Mouse (Mus musculus) ES-E14 (cell line): Measurements from ENCODE around the gene C1d. TPM values are rescaled to one million over a fixed set of nuclear protein-coding genes. Genes with fewer than 3 reads are reported as not detected.

ENCODE experiments used
- DNase-seq: peaks from one replicate; pipeline ENCODE4 v3.0.0-alpha.2; 2013; ENCODE audit warnings: low read depth, low spot score
- H3K27ac ChIP-seq: 2 replicates; pipeline ENCODE4 v1.5.1; 2012; ENCODE audit warnings: low read depth, mild to moderate bottlenecking, low read length, moderate library complexity, mixed read lengths; ENCODE audit not compliant: poor library complexity, insufficient read depth, severe bottlenecking
- H3K36me3 ChIP-seq: 2 replicates; pipeline ENCODE4 v1.6.1; 2012; ENCODE audit warnings: mild to moderate bottlenecking, low read length, moderate library complexity, mixed read lengths; ENCODE audit not compliant: control insufficient read depth, poor library complexity, insufficient read depth, severe bottlenecking
- H3K4me1 ChIP-seq, 2 experiments: fragments of 150-350 bp in 1 of 2; sonication (generic) in 1 of 2; 2 replicates each; pipeline ENCODE4 v1.6.1; 2012; ENCODE audit warnings: low read length in 2 of 2, mild to moderate bottlenecking in 1 of 2, mixed read lengths in 1 of 2; ENCODE audit not compliant: control insufficient read depth in 2 of 2, insufficient read depth in 2 of 2, poor library complexity in 1 of 2
- H3K4me3 ChIP-seq, 2 experiments: fragments of 150-350 bp in 1 of 2; sonication (generic) in 1 of 2; 2 replicates each; pipeline ENCODE4 v1.5.1; 2012; ENCODE audit warnings: low read length in 2 of 2, low read depth in 1 of 2, mild to moderate bottlenecking in 1 of 2, mixed read lengths in 1 of 2; ENCODE audit not compliant: insufficient read depth in 1 of 2, poor library complexity in 1 of 2, severe bottlenecking in 1 of 2
- H3K9ac ChIP-seq: 2 replicates; pipeline ENCODE4 v1.6.1; 2012; ENCODE audit warnings: low read depth, mild to moderate bottlenecking, low read length, mixed read lengths; ENCODE audit not compliant: poor library complexity, insufficient read depth, severe bottlenecking
- H3K9me3 ChIP-seq: fragments of 150-350 bp; sonication (generic); 2 replicates; pipeline ENCODE4 v1.6.1; 2012; ENCODE audit warnings: low read depth, mild to moderate bottlenecking, low read length; ENCODE audit not compliant: control insufficient read depth, insufficient read depth
- CHD2 ChIP-seq: IDR thresholded peaks from 2 replicates; pipeline ENCODE4 v1.6.1; 2014; ENCODE audit warnings: mild to moderate bottlenecking, low read depth, low read length, inconsistent platforms
- HCFC1 ChIP-seq: IDR thresholded peaks from 2 replicates; pipeline ENCODE4 v1.6.1; 2012; ENCODE audit warnings: low read length, inconsistent platforms, borderline replicate concordance; ENCODE audit not compliant: insufficient read depth
- MAFK ChIP-seq: IDR thresholded peaks from 2 replicates; pipeline ENCODE4 v1.6.1; 2014; ENCODE audit warnings: mild to moderate bottlenecking, low read depth, low read length, inconsistent platforms; ENCODE audit not compliant: insufficient read depth
- ZC3H11A ChIP-seq: IDR thresholded peaks from 2 replicates; pipeline ENCODE4 v1.6.1; 2012; ENCODE audit warnings: low read depth, mild to moderate bottlenecking, inconsistent platforms, low read length, borderline replicate concordance
- ZNF384 ChIP-seq: IDR thresholded peaks from 2 replicates; pipeline ENCODE4 v1.6.1; 2012; ENCODE audit warnings: low read depth, low read length, inconsistent platforms
- in situ Hi-C, 2 experiments: fragments of 600-800 bp; cut with MboI; formaldehyde crosslinking; loops; one replicate each; pipeline ENCODE4 v1.15.1; 2025; ENCODE audit warnings: low sequenced_read_pairs in 2 of 2, inconsistent platforms in 1 of 2; ENCODE audit not compliant: unreplicated experiment in 2 of 2
- total RNA-seq: library from RNA; depleted of rRNA; stranded (reverse); fragments of 300-350 nt; gene quantifications from 2 replicates; pipeline ENCODE4 v1.2.3, GENCODE M21; 2012; rRNA removed

Gene C1d
- total RNA-seq: 35.5 and 48.5 TPM in 2 replicates

DNA sequence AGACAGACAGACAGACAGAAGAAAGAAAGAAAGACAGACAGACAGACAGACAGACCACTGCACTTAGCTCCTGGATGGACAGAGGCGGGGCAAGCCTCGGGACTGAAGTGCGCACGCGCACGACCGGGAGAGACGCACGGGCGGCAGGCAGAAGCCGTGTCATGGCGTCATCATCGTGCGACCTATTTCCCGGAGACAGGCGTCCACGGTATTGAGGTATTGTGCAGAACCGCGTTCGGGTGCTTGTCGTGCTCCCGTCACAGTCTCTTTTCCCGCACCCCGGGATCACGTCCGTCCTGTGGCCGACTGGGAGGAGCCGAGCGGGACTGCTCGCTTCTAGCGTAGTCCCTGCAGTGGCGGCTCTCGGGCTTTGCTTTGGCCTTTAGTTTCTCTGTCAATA lies at the start of gene C1d:
C1d (plus strand) TSS at position 137 of the 400 bp plus-strand sequence.
- H3K4me1 ChIP-seq: peaks cover 0 to 4% of the 10 kb centered on the region in 2 experiments; a peak in 1 of 4 replicates
- no peaks in the 10 kb centered on the region for H3K36me3 ChIP-seq
- in situ Hi-C loops: no loop called here
- H3K27ac ChIP-seq: no peak within 1 kb of the TSS
- peak; percentile 71 for TF ChIP-seq HCFC1
- no peak for TF ChIP-seq MAFK
- peak within 1 kb of the TSS; percentile 73 to 79 for H3K4me3 ChIP-seq
- peak within 1 kb of the TSS; percentile 84 for H3K9ac ChIP-seq
- H3K9me3 ChIP-seq: no peaks in the 10 kb centered on the region
- peak; percentile 88 for DNase-seq

- peak within 1 kb of the TSS; percentile 79 for H3K27ac ChIP-seq
- in situ Hi-C loops: no loop called here
- DNase-seq: peak; percentile 96
- H3K4me1 ChIP-seq: 0 out of 4 replicates have a peak, but pooled peaks cover 0 to 1% of the 10 kb centered on the region in 2 experiments
- TF ChIP-seq HCFC1 (peak; percentile 77), ZNF384 (no peak), CHD2 (0 out of 2 replicates have a peak, but pooled peaks have one; percentile 19), ZC3H11A (no peak)
- peak within 1 kb of the TSS; percentile 76 to 93 for H3K4me3 ChIP-seq
- peaks cover 13% of the 10 kb centered on the region for H3K36me3 ChIP-seq
- H3K9me3 ChIP-seq: no peaks in the 10 kb centered on the region
- peak within 1 kb of the TSS; percentile 99 for H3K9ac ChIP-seq
These were observed 45.9 kb upstream of the C1d start, which contains the start of gene Pno1 for GRCm38 (mm10) chr11:17211258-17212140. Pno1 (minus strand) TSS chr11:17211568.

DNA sequence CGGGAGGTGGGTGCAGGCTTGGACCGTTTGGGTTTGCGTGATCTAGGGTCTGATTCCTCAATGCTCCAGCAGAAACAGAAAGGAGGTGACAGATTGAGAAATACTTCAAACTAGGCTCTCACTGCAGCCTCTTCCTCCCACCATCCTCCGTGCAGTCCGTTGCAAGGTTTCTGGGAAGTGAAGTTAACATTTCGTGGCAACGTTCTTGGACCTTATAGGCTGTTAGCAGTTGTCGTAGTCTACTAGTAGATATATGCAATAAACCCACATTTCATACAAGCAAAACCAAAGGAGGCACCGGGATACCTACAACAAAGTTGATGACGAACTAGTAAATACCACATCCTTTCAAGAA lies 45.3 kb upstream of the C1d start:
- Histone ChIP-seq H3K9me3 (no peaks in the 10 kb centered on the region), H3K4me3 (peak overlapping the region; percentile 76 to 93), H3K4me1 (0 out of 4 replicates have a peak, but pooled peaks cover 0 to 1% of the 10 kb centered on the region in 2 experiments), H3K27ac (peak overlapping the region; percentile 14; the same call in 1 of the 2 replicates), H3K9ac (peak overlapping the region; percentile 97), H3K36me3 (peaks cover 13% of the 10 kb centered on the region)
- DNase-seq: no peak
- TF ChIP-seq ZNF384: no peak
- no peak for TF ChIP-seq HCFC1
- no peak for TF ChIP-seq MAFK
- TF ChIP-seq ZC3H11A: no peak
- no peak for TF ChIP-seq CHD2
- in situ Hi-C loops: no loop called here

GRCm38 (mm10) chr11:17212903-17213509 lies 44.4 kb upstream of the C1d start:
- Histone ChIP-seq H3K4me3 (peak overlapping the region in 1 of 2 experiments; percentile 76; a peak in 2 of 4 replicates), H3K4me1 (0 out of 4 replicates have a peak, but pooled peaks cover 0 to 1% of the 10 kb centered on the region in 2 experiments), H3K9ac (no peak overlapping the region), H3K27ac (no peak overlapping the region), H3K36me3 (peaks cover 7% of the 10 kb centered on the region), H3K9me3 (no peaks in the 10 kb centered on the region)
- DNase-seq: no peak
- TF ChIP-seq ZC3H11A: no peak
- no peak for TF ChIP-seq MAFK
- TF ChIP-seq HCFC1: no peak
- TF ChIP-seq CHD2: no peak
- TF ChIP-seq ZNF384: no peak
- in situ Hi-C loops: no loop called here
